Mouse (Mus musculus) c-Kit-positive CD71-negative TER-119-negative erythroid progenitor cells, embryonic 14.5 days (primary cell): Measurements from ENCODE around the gene Fndc8.

Experiments
- DNase-seq: peaks from one replicate; pipeline ENCODE4 v3.0.0-alpha.2; 2013; ENCODE audit warnings: low read depth

The Fndc8 gene

GRCm38 (mm10) chr11:82891936-82892335 lies at the start of gene Fndc8:
Gene Fndc8, plus strand, starts transcription at chr11:82892124.
- DNase-seq: no peak

GRCm38 (mm10) chr11:82844771-82845414 lies 47.0 kb upstream of the Fndc8 start:
- no peak for DNase-seq

- peak; percentile 70 for DNase-seq
These were observed 46.4 kb upstream of the Fndc8 start for GRCm38 (mm10) chr11:82845415-82846078.

- no peak for DNase-seq
These were observed 45.9 kb upstream of the Fndc8 start for GRCm38 (mm10) chr11:82846079-82846436.

- DNase-seq: no peak
These were observed 45.0 kb upstream of the Fndc8 start for GRCm38 (mm10) chr11:82846938-82847337.

- DNase-seq: no peak
These were observed 44.3 kb upstream of the Fndc8 start for GRCm38 (mm10) chr11:82847571-82848000.

- no peak for DNase-seq
These were observed 41.7 kb upstream of the Fndc8 start for GRCm38 (mm10) chr11:82850259-82850658.

- no peak for DNase-seq
These were observed 39.8 kb upstream of the Fndc8 start for GRCm38 (mm10) chr11:82852115-82852514.

- no peak for DNase-seq
These were observed 39.4 kb upstream of the Fndc8 start for GRCm38 (mm10) chr11:82852540-82852939.

- no peak for DNase-seq
These were observed 39.0 kb upstream of the Fndc8 start for GRCm38 (mm10) chr11:82852958-82853357.

GRCm38 (mm10) chr11:82854111-82854510 lies 37.8 kb upstream of the Fndc8 start:
- no peak for DNase-seq

- DNase-seq: no peak
These were observed 36.5 kb upstream of the Fndc8 start for GRCm38 (mm10) chr11:82855327-82855973.

- DNase-seq: no peak
These were observed 35.9 kb upstream of the Fndc8 start for GRCm38 (mm10) chr11:82856032-82856431.

GRCm38 (mm10) chr11:82857307-82857848 lies 34.5 kb upstream of the Fndc8 start:
- no peak for DNase-seq

- DNase-seq: no peak
These were observed 31.2 kb upstream of the Fndc8 start for GRCm38 (mm10) chr11:82860759-82861158.

- no peak for DNase-seq
These were observed 30.4 kb upstream of the Fndc8 start for GRCm38 (mm10) chr11:82861558-82861957.

- no peak for DNase-seq
These were observed 29.3 kb upstream of the Fndc8 start for GRCm38 (mm10) chr11:82862638-82863037.

GRCm38 (mm10) chr11:82863059-82863458 lies 28.9 kb upstream of the Fndc8 start:
- no peak for DNase-seq

- DNase-seq: no peak
These were observed 28.4 kb upstream of the Fndc8 start for GRCm38 (mm10) chr11:82863488-82863931.

GRCm38 (mm10) chr11:82865957-82866356 lies 26.0 kb upstream of the Fndc8 start:
- DNase-seq: no peak

GRCm38 (mm10) chr11:82866850-82867564 lies 24.9 kb upstream of the Fndc8 start:
- DNase-seq: no peak

GRCm38 (mm10) chr11:82867956-82868355 lies 24.0 kb upstream of the Fndc8 start:
- no peak for DNase-seq
